16 mouse cellular contexts compared by ENCODE assay signal in the genomic region with DNA sequence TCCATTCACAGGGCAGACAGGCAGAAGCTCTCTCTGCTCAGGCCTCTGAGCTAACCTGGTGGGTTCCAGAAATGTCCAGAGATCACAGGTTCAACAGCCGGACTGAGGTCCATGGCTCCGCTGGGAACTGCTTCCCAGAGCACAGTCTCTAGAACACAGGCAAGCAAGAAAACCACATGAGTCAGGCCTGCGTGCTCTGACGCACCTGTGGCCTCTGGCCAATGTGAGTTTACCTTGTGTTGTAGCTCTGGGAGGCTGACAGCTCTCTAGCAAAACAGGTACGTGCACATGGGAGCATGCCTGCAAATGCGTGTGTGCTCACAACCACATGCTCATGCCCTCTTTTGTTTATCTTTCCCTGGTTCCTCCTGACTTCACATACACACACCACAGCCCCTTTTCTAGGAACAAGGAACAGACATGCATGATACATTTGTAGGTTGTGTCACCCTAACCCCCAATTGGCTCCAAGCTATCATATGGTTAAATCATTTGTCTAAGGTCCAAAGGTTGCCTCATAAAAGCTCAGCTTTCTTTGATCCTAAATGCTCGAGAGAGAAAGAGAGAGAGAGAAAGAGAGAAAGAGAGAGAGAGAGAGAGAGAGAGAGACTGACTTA. TPM values are rescaled to one million over a fixed set of nuclear protein-coding genes. Genes with fewer than 3 reads are reported as not detected.
DNase-seq lines count a peak whose midpoint lies in the region; ATAC-seq and TF ChIP-seq lines count a peak whose summit lies in the region.
"Had no signal": no experiment of that assay in that cellular context is flagged by ENCODE, and none has a peak within 500 bp of the region (broad histone marks: within the 10 kb centered on the region; RNA-seq: fewer than 3 reads in every experiment).

No protein-coding gene starts in this region.

- intact Hi-C loops in gastrocnemius, adult 2 months (cut with DNase I), result no loop called here

- WGBS in forebrain, embryonic 10.5 days, result 81% methylated on average over 7 of the region's 7 CpGs
- WGBS in forebrain, postnatal 0 days, result 73% methylated on average over 7 of the region's 7 CpGs
- WGBS in large intestine, adult 2 months, result 31% methylated on average over 7 of the region's 7 CpGs

- peaks cover 7% of the 10 kb centered on the region; the same call in 1 of the 2 replicates for H3K27me3 ChIP-seq in forebrain, embryonic 10.5 days (ENCODE audit: poor library complexity, severe bottlenecking)
- no peaks in the 10 kb centered on the region for H3K27me3 ChIP-seq in forebrain, postnatal 0 days (ENCODE audit: insufficient read depth, low read length)
- H3K27me3 ChIP-seq in E14TG2a.4 (ENCODE audit: insufficient read depth, low read length), result no peaks in the 10 kb centered on the region
- H3K27me3 ChIP-seq: embryonic facial prominence, embryonic 13.5 days; heart, embryonic 13.5 days; liver, embryonic 13.5 days had no signal

- H3K9me3 ChIP-seq in forebrain, embryonic 10.5 days, result peaks cover 7% of the 10 kb centered on the region; the same call in 1 of the 2 replicates
- no peaks in the 10 kb centered on the region for H3K9me3 ChIP-seq in forebrain, postnatal 0 days (ENCODE audit: low read length)
- H3K9me3 ChIP-seq in E14TG2a.4 (ENCODE audit: low read length), result peaks cover 9% of the 10 kb centered on the region
- H3K9me3 ChIP-seq: embryonic facial prominence, embryonic 13.5 days; heart, embryonic 13.5 days; liver, embryonic 13.5 days had no signal

- H3K36me3 ChIP-seq in forebrain, embryonic 10.5 days (replicated peaks), result 0 out of 2 replicates have a peak, but pooled peaks cover 2% of the 10 kb centered on the region
- no peaks in the 10 kb centered on the region for H3K36me3 ChIP-seq in forebrain, postnatal 0 days (ENCODE audit: insufficient read depth)
- H3K36me3 ChIP-seq in E14TG2a.4 (ENCODE audit: insufficient read depth, low read length), result no peaks in the 10 kb centered on the region
- H3K36me3 ChIP-seq: embryonic facial prominence, embryonic 13.5 days; G1E; liver, embryonic 13.5 days had no signal

- H3K4me1 ChIP-seq in forebrain, embryonic 10.5 days, result peaks cover 35% of the 10 kb centered on the region
- H3K4me1 ChIP-seq in forebrain, postnatal 0 days (ENCODE audit: insufficient read depth), result peaks cover 27% of the 10 kb centered on the region
- peaks cover 43% of the 10 kb centered on the region for H3K4me1 ChIP-seq in E14TG2a.4 (replicated peaks; ENCODE audit: low read depth, low read length)

- peak overlapping the region; percentile 25; the same call in 1 of the 2 replicates for H3K27ac ChIP-seq in forebrain, embryonic 10.5 days
- no peak overlapping the region; the same call in 1 of the 2 replicates for H3K27ac ChIP-seq in forebrain, postnatal 0 days (ENCODE audit: low read depth, low read length)
- no peak overlapping the region for H3K27ac ChIP-seq in gastrocnemius, adult 2 months
- H3K27ac ChIP-seq: embryonic facial prominence, embryonic 13.5 days; heart, embryonic 13.5 days; liver, embryonic 13.5 days had no signal

- no peak overlapping the region for H3K4me3 ChIP-seq in forebrain, embryonic 10.5 days
- no peak overlapping the region for H3K4me3 ChIP-seq in forebrain, postnatal 0 days (ENCODE audit: low read depth, low read length)
- H3K4me3 ChIP-seq in E14TG2a.4 (replicated peaks; ENCODE audit: low read length), result 0 out of 2 replicates have a peak overlapping the region, but pooled peaks have one; percentile 11
- H3K4me3 ChIP-seq in gastrocnemius, adult 2 months, result no peak overlapping the region
- H3K4me3 ChIP-seq: embryonic facial prominence, embryonic 13.5 days; heart, embryonic 13.5 days; liver, embryonic 13.5 days had no signal

- ATAC-seq in forebrain, postnatal 0 days, result no peak

- no peak overlapping the region for H3K9ac ChIP-seq in forebrain, postnatal 0 days
- H3K9ac ChIP-seq: embryonic facial prominence, embryonic 13.5 days; heart, embryonic 13.5 days; liver, embryonic 13.5 days had no signal

- no peak overlapping the region for H3K4me2 ChIP-seq in forebrain, postnatal 0 days (ENCODE audit: low read depth)
- H3K4me2 ChIP-seq: embryonic facial prominence, embryonic 13.5 days; heart, embryonic 13.5 days; liver, embryonic 13.5 days; midbrain, embryonic 11.5 days had no signal

- DNase-seq in forebrain, embryonic 10.5 days (ENCODE audit: extremely low spot score, low spot score), result no peak
- no peak for DNase-seq in forebrain, postnatal 0 days
- DNase-seq in kidney, postnatal 36 days, result peak; percentile 29 to 49
- no peak for DNase-seq in kidney, postnatal 14 days
- DNase-seq in large intestine, adult 2 months (ENCODE audit: low read depth, low spot score), result peak; percentile 44
- DNase-seq in gastrocnemius, adult 2 months, result no peak
- no peak for DNase-seq in embryo, embryonic 10.5 days (ENCODE audit: low spot score)
- DNase-seq: adrenal gland, postnatal 10 days; liver, embryonic 13.5 days; lung, postnatal 36 days; thymus, adult 18-20 months had no signal

- TF ChIP-seq CTCF in forebrain, postnatal 0 days (IDR thresholded peaks at IDR 0.05; ENCODE audit: low read depth), result no peak
- no peak for TF ChIP-seq CTCF in E14TG2a.4 (conservative IDR thresholded peaks at IDR 0.05; ENCODE audit: low read length)
- no peak for TF ChIP-seq CTCF in gastrocnemius, adult 2 months (IDR thresholded peaks at IDR 0.05)

RNA-seq across cellular contexts. Expression of a gene that starts 26.9 kb away (rescaled TPM):
- polyA plus RNA-seq in forebrain, embryonic 10.5 days (2016; fragmentation: Nextera tagmentation; extraction: Ambion mirVana), result 0.59 and 0.79 TPM in 2 replicates
- total RNA-seq in forebrain, postnatal 0 days (2014; rRNA removed), result 1.5 and 2.6 TPM in 2 replicates
- polyA plus RNA-seq in forebrain, postnatal 0 days (2015; fragmentation: Nextera tagmentation; extraction: Ambion mirVana), result 1.9 and 2.4 TPM in 2 replicates
- polyA plus RNA-seq in large intestine, adult 2 months (2012; rRNA removed), result 1.3 and 1.8 TPM in 2 replicates
- under 1 TPM in 1 of 2 experiments, not detected in 1; 0.42 TPM for total RNA-seq in gastrocnemius, adult 2 months (2021)
- total RNA-seq: G1E had no signal
- polyA plus RNA-seq: G1E had no signal

Comparison
In these comparisons a context has a peak if more than half of its experiments do, and no peak if none do; other contexts are left out.
1. DNase-seq: peak in kidney, postnatal 36 days (2 of 2) and large intestine, adult 2 months (single experiment); none in forebrain, embryonic 10.5 days (single experiment), forebrain, postnatal 0 days (single experiment), kidney, postnatal 14 days (single experiment), gastrocnemius, adult 2 months (single experiment) and embryo, embryonic 10.5 days (single experiment).